Mouse (Mus musculus): Measurements from ENCODE around the gene Tsc2. TPM values are rescaled to one million over a fixed set of nuclear protein-coding genes. Genes with fewer than 3 reads are reported as not detected.

The Tsc2 gene
- total RNA-seq, 2 experiments from 2014 or later, result 181 to 184 TPM

DNA sequence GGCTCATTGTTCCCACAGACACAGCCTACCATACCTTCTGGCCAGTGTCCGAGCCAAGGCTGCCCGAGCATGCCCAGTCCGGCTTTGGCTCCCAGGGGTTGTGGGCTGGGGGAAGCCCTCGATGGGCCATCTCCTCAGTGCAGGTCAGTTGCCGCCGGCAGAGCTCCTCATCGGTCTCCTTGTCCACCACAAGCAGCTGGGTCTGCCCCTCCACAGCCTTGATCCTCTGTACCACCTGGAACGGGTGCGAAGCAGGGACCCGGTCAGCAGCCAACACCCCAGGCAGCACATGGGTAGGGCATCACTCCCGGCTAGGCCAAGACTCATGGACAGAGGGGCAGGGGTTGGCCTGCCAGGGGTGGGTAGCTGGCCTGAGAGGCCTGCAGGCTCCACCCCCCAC is 15.1 kb upstream of the Tsc2 start:
- no peak for DNase-seq

DNA sequence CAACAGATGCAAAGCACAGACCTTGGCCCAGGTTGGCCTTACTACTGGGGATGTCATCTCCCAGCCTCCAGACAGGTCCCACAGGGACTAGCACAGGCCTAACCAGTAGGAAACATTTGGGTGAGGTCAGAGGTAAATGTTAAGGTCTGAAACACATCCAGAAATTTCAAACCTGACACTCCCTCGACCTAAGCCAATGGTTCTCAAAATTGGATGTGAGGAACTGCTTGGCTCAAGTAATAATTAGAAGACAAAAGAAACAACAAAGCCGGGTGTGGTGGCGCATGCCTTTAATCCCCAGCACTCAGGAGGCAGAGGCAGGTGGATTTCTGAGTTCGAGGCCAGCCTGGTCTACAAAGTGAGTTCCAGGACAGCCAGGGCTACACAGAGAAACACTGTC is 14.0 kb upstream of the Tsc2 start:
- no peak for DNase-seq

- no peak for DNase-seq
Measured at GRCm38 (mm10) chr17:24645916-24646315, 13.5 kb upstream of the Tsc2 start.

GRCm38 (mm10) chr17:24644875-24645721 is 12.7 kb upstream of the Tsc2 start:
- DNase-seq, result no peak

- DNase-seq, result no peak
Measured at GRCm38 (mm10) chr17:24644030-24644715, 11.7 kb upstream of the Tsc2 start.

DNA sequence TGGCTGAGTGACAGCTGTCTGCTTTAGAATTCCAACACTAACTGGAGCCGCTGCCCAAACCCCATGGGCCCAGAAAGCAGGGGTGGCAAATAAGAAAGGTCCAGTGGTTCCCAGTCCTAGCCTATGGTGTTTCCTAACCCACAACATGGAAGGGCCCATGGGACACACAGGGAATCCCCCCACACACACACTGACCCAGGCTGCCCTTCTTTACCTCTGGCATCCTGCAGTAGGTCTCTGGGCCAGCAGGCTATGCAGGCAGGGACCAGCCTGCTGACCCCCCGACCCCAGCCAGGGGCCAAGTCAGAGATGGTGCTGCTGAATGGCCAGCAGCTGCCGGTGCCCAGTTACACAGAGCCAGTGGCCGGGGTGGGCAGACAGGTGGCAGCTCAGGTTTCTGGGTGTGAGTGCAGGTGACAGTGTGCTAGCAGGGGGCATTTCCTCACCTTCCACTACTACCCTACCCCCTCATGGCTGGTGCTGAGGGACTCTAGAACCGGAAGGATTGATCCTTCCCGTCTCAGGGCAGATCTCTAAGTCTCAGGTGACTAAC is 10.4 kb upstream of the Tsc2 start:
- no peak for DNase-seq

GRCm38 (mm10) chr17:24641944-24642343 is 9.5 kb upstream of the Tsc2 start:
- DNase-seq, result no peak

GRCm38 (mm10) chr17:24640581-24640980 is 8.2 kb upstream of the Tsc2 start:
- DNase-seq, result no peak

DNA sequence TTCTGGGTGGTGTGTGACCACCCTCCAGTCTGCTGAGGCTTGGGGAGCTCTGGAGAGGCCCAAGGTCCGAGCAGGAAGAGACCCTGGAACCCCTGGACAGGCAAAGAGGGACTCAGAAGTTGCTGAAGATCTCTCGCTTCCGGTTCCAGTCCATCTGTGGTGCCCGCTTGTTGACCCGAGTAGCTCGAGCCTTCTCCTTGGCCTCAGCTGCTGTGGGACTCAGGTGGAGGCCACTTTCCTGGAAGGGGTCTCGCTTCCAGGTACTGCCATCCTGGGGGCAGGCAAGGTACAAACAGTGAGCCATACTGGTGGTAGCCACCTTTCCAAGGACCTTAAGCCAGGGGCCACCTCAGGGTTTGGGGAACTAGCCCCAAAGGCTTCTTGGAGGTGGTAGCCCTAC is 7.7 kb upstream of the Tsc2 start:
- DNase-seq, result no peak

- no peak for DNase-seq
Measured at GRCm38 (mm10) chr17:24639571-24639988, 7.2 kb upstream of the Tsc2 start.

DNA sequence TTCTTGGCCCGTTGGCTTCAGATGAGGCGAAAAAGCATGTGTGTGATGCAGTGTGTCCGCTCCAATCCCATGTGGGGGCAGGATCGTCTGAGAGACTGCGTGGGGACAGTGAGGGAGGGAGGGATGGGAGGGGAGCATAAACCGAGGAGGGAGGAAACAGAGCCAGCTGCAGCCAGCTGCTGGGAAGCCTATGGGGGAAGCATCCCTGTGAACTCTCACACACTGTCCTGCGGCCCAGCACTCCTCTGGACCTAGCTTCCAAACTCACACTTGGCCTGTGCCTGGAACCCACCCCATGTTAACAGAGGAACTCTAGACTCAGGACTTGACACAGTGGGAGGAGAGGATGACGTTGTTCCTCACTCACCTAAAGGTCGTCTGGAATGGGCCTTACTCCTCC is 6.4 kb upstream of the Tsc2 start:
- no peak for DNase-seq

GRCm38 (mm10) chr17:24638214-24638613 is 5.8 kb upstream of the Tsc2 start:
- DNase-seq, result no peak

DNA sequence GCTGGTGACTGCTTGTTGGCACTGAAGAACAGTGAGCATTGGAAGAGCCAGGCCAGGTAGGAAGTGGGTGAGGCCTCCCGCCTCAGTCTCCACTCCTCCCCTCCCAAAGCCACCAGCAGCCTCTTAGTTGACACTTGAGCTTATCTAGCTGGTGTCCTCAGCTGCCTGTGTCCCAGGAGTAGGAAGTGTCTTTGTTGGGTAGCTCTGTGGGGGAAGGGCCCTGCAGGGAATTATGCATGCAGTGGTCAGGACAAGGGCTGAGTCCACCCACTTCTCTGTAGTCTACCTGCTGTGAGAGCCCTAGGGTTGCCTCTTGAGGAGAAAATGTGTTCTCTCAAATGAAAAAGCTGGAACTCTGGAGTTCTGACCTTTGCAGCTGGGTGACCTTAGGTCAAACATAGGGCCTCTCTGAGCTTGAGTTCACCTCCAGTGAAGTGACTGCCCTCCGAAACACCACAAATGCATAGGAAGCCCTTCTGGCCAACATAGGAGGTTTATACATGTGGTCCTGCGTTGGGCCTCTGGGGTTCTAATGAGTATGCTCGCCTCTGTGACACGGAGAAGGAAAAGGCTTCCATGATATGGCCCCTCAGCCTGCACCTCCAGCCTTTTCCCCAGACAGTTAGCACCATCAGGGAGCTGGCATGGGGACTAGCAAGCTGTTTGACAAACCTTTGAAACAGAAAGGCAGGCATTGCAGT is 4.5 kb upstream of the Tsc2 start:
- no peak for DNase-seq

- DNase-seq, result no peak
Measured at GRCm38 (mm10) chr17:24635694-24636093, 3.3 kb upstream of the Tsc2 start.

DNA sequence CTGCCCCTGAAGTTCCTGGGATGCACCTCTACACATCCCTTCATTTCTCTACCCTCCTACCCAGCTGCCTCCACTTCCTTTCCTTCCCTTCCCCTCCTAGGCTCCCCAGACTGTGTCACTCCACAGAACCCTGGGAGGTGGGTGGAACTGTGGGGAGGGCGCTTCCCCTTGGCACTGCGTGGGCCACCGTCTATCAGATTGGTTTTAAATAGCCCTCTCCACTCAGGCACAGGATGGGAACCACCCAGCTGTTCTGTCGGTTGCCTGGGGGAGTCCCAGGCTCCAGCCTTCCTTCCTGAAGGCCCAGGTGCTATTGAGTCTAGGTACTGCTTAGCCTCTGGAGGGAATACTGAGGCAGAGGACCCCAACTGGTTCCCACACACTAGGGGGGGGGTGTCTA is 2.6 kb upstream of the Tsc2 start:
- DNase-seq, result no peak

DNA sequence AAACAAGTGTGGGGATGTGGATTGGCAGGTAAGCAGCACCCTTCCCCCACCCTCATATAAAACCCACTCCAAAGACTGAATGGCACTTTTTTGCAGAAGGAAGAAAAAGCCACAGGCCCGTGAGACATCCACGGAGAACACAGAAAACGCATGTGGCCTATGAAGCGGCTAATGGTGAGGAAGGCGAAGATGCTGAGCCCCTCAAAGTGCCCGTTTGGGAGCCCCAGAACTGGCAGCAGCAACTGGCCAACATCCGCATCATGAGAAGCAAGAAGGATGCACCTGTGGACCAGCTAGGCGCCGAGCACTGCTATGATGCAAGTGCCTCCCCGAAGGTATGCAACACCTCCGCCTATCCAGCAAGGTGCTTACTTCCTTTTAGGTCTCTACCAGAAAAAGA is 1.4 kb upstream of the Tsc2 start:
- no peak for DNase-seq

DNA sequence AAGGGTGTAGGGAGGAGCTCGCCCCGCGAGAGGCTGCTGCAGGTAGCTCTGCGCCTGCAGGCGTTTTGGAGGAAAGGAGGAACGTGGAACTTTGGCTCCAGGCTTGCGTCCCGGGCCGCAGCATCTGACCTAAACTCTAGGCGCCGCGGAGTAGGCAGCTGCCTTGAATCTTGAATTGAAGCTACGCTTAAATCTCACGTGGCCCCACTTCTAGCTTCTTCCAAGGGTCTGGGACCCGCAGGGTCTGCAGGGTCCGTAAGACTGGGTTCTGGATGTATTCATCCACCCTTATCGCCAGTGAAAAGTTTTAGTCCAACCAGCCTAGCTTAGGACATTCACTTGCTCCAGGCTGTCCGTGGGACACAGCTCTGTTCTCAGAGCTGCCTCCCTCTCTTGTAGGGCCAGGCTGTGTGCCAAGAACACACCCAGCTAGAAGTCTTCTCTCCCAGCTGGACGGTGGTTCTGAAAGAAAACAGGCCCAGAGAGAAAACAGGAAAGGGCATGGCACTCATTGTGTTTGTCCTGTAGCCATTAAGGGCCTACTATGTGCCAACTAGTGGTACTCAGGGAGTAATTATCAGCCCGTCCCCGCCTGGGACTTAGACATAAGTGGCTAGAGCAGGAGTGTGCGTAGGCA is 501 bp upstream of the Tsc2 start:
- no peak for DNase-seq

GRCm38 (mm10) chr17:24630072-24630471 is 2.4 kb downstream of the Tsc2 start:
- peak; percentile 78 to 84 for DNase-seq

DNA sequence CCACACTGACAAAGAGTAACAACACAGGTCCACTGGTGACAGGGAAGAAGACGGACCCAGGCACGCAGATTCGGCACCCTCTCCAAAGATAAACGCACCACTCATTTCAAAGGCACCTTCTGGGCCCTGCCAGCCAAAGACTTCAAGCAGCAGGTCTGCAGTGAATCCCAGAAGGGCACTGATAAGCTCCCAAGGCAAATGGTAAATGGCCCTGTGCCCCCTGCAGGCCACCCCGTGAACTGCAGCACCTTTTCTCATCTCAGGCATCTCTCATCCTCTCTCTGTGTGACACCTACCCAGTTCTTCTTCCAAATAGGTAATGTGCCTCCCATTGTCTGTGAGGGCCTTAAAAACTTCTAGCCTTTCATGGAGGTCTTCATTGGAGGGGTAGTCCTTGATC is 3.8 kb downstream of the Tsc2 start:
- peak; percentile 67 for DNase-seq

DNA sequence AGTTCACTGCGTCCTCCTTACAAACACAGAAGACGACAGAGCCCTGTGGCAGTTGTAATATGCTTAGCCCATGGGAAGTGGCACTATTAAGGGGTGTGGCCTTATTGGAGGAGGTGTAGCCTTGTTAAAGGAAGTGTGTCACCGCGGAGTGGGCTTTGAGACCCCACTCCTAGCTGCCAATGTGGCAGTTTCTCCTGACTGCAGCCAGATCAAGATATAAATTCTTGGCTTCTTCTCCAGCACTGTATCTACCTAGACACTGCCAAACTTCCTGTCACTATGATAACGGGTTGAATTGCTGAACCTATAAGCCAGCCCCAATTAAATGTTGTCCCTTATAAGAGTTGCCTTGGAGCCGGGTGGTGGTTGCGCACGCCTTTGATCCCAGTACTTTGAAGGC is 7.0 kb downstream of the Tsc2 start:
- no peak for DNase-seq

DNA sequence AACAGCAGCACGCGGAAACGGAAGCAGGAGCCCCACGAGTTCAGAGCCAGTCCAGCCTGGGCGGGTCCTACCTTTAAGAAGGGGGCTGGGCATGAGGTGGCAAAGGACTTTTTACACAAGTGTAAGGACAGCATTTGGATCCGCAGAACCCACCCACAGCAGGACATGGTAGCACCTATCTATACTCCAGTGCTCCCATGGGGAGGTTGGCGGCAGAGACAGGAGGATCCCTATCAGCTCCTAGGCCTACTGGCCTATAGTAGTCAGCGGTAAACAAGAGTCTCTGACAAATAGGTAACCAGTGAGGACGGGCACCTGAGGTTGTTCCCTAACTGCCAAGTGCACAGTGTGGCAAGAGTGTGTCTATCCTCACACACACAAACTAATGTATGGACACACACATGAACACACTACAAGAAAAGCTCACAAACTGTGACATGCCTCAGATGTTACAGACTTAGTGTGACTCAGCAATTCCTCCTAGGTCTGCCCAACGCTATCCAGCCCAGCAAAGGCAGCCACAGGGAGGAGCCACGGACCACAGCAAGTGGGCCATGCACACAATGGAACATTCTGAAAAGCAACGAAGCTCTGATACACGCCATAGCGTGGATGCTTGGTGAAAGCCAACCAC is 14.8 kb downstream of the Tsc2 start:
- no peak for DNase-seq

DNA sequence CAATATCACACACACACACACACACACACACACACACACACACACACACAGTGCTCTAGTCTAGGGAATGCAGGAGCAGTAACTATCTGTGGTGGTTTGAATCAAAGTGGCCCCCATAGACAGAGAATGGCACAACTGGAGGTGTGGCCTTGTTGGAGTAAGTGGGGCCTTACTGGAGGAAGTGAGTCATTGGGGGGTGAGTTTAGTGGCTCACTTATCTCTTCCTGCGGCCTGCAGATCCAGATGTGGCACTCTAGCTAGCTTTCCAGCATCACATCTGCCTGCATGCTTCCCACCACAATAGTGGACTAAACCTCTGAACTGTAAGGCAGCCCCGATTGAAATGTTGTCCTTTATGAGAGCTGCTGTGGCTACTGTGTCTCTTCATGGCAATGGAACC is 21.7 kb downstream of the Tsc2 start:
- DNase-seq, result no peak

All from layer of hippocampus, postnatal 36 days (tissue).